Mouse (Mus musculus): ENCODE data around the gene Fmo4.
A peak's percentile ranks its signal among the peaks of the same experiment; 100 is the strongest.
"Not testable (repeated sequence)": the region's sequence is repeated elsewhere in the genome, so short reads cannot be mapped to it uniquely, and the experiment has no call there.

Fmo4 gene

GRCm38 (mm10) chr1:162792306-162793044 is 21.3 kb downstream of the Fmo4 start:
- DNase-seq = no peak

- DNase-seq = no peak
Observed at GRCm38 (mm10) chr1:162785222-162785621, 28.6 kb downstream of the Fmo4 start.

GRCm38 (mm10) chr1:162783669-162784248 is 30.0 kb downstream of the Fmo4 start:
- no peak for DNase-seq

DNA sequence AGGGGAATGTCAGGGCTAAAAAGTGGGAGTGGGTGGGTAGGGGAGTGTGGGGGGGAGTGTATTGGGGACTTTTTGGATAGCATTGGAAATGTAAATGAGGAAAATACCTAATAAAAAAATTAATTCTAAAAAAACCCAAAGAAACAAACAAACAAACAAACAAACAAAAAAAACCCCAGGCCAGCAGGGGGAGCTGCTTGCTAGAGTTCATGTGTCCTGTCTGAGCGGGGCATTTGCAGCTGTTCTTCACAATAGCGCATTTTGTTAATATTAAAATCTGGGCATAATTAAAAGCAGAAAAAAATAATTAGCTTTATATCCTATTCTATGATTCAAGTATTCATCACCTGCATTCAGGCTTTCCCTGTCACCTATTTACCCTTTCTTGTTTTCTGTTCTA is 32.7 kb downstream of the Fmo4 start:
- DNase-seq = not testable (repeated sequence)

GRCm38 (mm10) chr1:162777943-162778538 is 35.7 kb downstream of the Fmo4 start:
- no peak for DNase-seq

DNA sequence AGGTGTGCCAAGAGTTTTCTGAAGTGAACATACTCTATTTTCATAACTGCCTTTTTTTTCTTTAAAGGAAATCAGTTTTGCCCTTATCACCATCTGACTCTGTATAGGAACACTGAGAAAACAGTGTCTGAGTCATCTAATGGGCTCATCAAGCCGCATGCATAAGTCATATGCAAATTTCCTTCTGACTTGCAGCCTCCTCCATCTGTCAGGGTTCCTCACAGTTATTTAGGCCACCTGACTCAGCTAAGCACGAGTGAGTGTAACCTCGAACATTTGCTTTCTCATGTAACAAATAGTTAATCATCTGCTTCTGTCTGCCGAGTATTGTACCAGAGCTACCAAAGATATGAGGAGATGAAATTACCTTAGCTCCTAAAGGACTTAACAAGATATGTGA is 40.1 kb downstream of the Fmo4 start:
- DNase-seq = no peak

GRCm38 (mm10) chr1:162771617-162772360 is 42.0 kb downstream of the Fmo4 start:
- DNase-seq = peak; percentile 7

- DNase-seq = no peak
Observed at GRCm38 (mm10) chr1:162752009-162752408, 61.8 kb downstream of the Fmo4 start.

GRCm38 (mm10) chr1:162749607-162750006 is 64.2 kb downstream of the Fmo4 start:
- no peak for DNase-seq

- DNase-seq = no peak
Observed at GRCm38 (mm10) chr1:162748761-162749160, 65.0 kb downstream of the Fmo4 start.
